In genomic region chr1:125607087-125607803, GRCm38 (mm10) we compare ENCODE assay signal across 8 mouse cellular contexts. TPM values are rescaled to one million over a fixed set of nuclear protein-coding genes. Genes with fewer than 3 reads are reported as not detected.
A peak's percentile ranks its signal among the peaks of the same experiment; 100 is the strongest.
DNase-seq lines count a peak whose midpoint lies in the region; ATAC-seq lines count a peak whose summit lies in the region.

No protein-coding gene starts in this region.

- H3K9ac ChIP-seq in midbrain, embryonic 14.5 days (replicated peaks; ENCODE audit: low read length), result no peak overlapping the region

- no peaks in the 10 kb centered on the region for H3K9me3 ChIP-seq in embryonic facial prominence, embryonic 10.5 days
- no peaks in the 10 kb centered on the region for H3K9me3 ChIP-seq in limb, embryonic 10.5 days (replicated peaks)
- no peaks in the 10 kb centered on the region for H3K9me3 ChIP-seq in midbrain, embryonic 14.5 days (ENCODE audit: control insufficient read depth, low read length)

- peak; percentile 74 for ATAC-seq in midbrain, embryonic 14.5 days (ENCODE audit: low FRiP score, low TSS enrichment)
- no peak for ATAC-seq in activated CD4-positive, CD25-positive, alpha-beta regulatory T cell, adult 4 months

- peak overlapping the region; percentile 25 for H3K4me2 ChIP-seq in midbrain, embryonic 14.5 days (ENCODE audit: low read length)

- no peak overlapping the region; the same call in 1 of the 2 replicates for H3K27ac ChIP-seq in embryonic facial prominence, embryonic 10.5 days (replicated peaks)
- H3K27ac ChIP-seq in limb, embryonic 10.5 days, result peak overlapping the region; percentile 66; the same call in 1 of the 2 replicates
- no peak overlapping the region for H3K27ac ChIP-seq in midbrain, embryonic 14.5 days (replicated peaks; ENCODE audit: low read depth, low read length)

- no peaks in the 10 kb centered on the region for H3K27me3 ChIP-seq in embryonic facial prominence, embryonic 10.5 days (replicated peaks; ENCODE audit: low read depth, poor library complexity, severe bottlenecking)
- H3K27me3 ChIP-seq in limb, embryonic 10.5 days (ENCODE audit: low read depth, poor library complexity, severe bottlenecking), result no peaks in the 10 kb centered on the region
- H3K27me3 ChIP-seq in midbrain, embryonic 14.5 days (ENCODE audit: control insufficient read depth, insufficient read depth, low read length), result no peaks in the 10 kb centered on the region

- H3K36me3 ChIP-seq in embryonic facial prominence, embryonic 10.5 days (replicated peaks), result no peaks in the 10 kb centered on the region
- H3K36me3 ChIP-seq in limb, embryonic 10.5 days, result no peaks in the 10 kb centered on the region
- no peaks in the 10 kb centered on the region for H3K36me3 ChIP-seq in midbrain, embryonic 14.5 days (ENCODE audit: control insufficient read depth, insufficient read depth, low read length)

- peak; percentile 94 for DNase-seq in adrenal gland, postnatal 25 days
- DNase-seq in embryonic facial prominence, embryonic 10.5 days (ENCODE audit: low spot score), result peak; percentile 89
- peak; percentile 2 for DNase-seq in gonadal fat pad, adult 2 months (ENCODE audit: low read depth)
- DNase-seq in kidney, adult 18-20 months, result peak; percentile 83
- peak; percentile 96 for DNase-seq in limb, embryonic 10.5 days (ENCODE audit: low spot score)
- DNase-seq in midbrain, embryonic 14.5 days, result peak; percentile 97
- peak; percentile 45 for DNase-seq in spleen, adult 12 weeks (ENCODE audit: low spot score)

- H3K4me1 ChIP-seq in embryonic facial prominence, embryonic 10.5 days, result peaks cover 4% of the 10 kb centered on the region; the same call in 1 of the 2 replicates
- H3K4me1 ChIP-seq in limb, embryonic 10.5 days, result peaks cover 5% of the 10 kb centered on the region; the same call in 1 of the 2 replicates
- H3K4me1 ChIP-seq in midbrain, embryonic 14.5 days (ENCODE audit: control insufficient read depth, insufficient read depth, low read length), result no peaks in the 10 kb centered on the region

- 27% methylated on average over 10 of the region's 10 CpGs for WGBS in embryonic facial prominence, embryonic 10.5 days
- 26% methylated on average over 9 of the region's 10 CpGs for WGBS in limb, embryonic 10.5 days
- 10% methylated on average over 10 of the region's 10 CpGs for WGBS in midbrain, embryonic 14.5 days

- H3K4me3 ChIP-seq in embryonic facial prominence, embryonic 10.5 days, result no peak overlapping the region
- H3K4me3 ChIP-seq in limb, embryonic 10.5 days, result no peak overlapping the region
- H3K4me3 ChIP-seq in midbrain, embryonic 14.5 days (replicated peaks; ENCODE audit: low read depth, low read length), result no peak overlapping the region

RNA-seq across cellular contexts. Expression of gene Slc35f5, which starts 46.9 kb away (rescaled TPM):
- total RNA-seq in adrenal gland, postnatal 25 days (2021), result 41.3 and 56.2 TPM in 2 replicates
- 21.4 and 21.7 TPM in 2 replicates for polyA plus RNA-seq in embryonic facial prominence, embryonic 10.5 days (2016; fragmentation: Nextera tagmentation; extraction: Ambion mirVana)
- 32.6 and 35.3 TPM in 2 replicates for polyA plus RNA-seq in gonadal fat pad, adult 2 months (2012; rRNA removed)
- 18.2 and 25.3 TPM in 2 replicates for polyA plus RNA-seq in limb, embryonic 10.5 days (2016; fragmentation: Nextera tagmentation; extraction: Ambion mirVana)
- polyA plus RNA-seq in midbrain, embryonic 14.5 days (2014; fragmentation: Nextera tagmentation; extraction: Ambion mirVana), result 29.4 and 32.5 TPM in 2 replicates
- under 1 TPM; 0.61 to 0.94 TPM for polyA plus RNA-seq in activated CD4-positive, CD25-positive, alpha-beta regulatory T cell, adult 4 months (2017; shearing (Covaris generic))

Comparison
In these comparisons a context has a peak if more than half of its experiments do, and no peak if none do; other contexts are left out.
1. DNase-seq: peak in every context shown above with its lines; median percentile 97 in midbrain, embryonic 14.5 days; 96 in limb, embryonic 10.5 days; 94 in adrenal gland, postnatal 25 days; 89 in embryonic facial prominence, embryonic 10.5 days; 83 in kidney, adult 18-20 months; 45 in spleen, adult 12 weeks; 2 in gonadal fat pad, adult 2 months.